Mouse (Mus musculus): ENCODE measurements around the gene Cdc42bpb. TPM values are rescaled to one million over a fixed set of nuclear protein-coding genes. Genes with fewer than 3 reads are reported as not detected.

Cdc42bpb gene
- total RNA-seq, 2 experiments from 2014 or later: 117 to 125 TPM

- no peak for DNase-seq (ENCODE audit: low spot score in 2 of 2)
Measured at GRCm38 (mm10) chr12:111246808-111247464, 130.6 kb downstream of the Cdc42bpb start.

- no peak for DNase-seq (ENCODE audit: low spot score in 2 of 2)
Measured at GRCm38 (mm10) chr12:111245070-111245469, 132.4 kb downstream of the Cdc42bpb start.

GRCm38 (mm10) chr12:111243733-111244132, 133.8 kb downstream of the Cdc42bpb start:
- no peak for DNase-seq (ENCODE audit: low spot score in 2 of 2)

Other genes with a start within 250 kb of the Cdc42bpb start
- gene Traf3, start 211.3 kb downstream of the Cdc42bpb start, total RNA-seq (2021): 100 to 1,000 TPM; 124 to 128 TPM
- gene 4930595D18Rik, start 193.2 kb downstream of the Cdc42bpb start, total RNA-seq (2021): under 1 TPM in 1 of 2 experiments, not detected in 1; 0.41 TPM
- 10 to 100 TPM in 1 of 2 experiments, 1 to 10 TPM in 1; 5.9 to 11.1 TPM for gene Amn, start 106.6 kb downstream of the Cdc42bpb start, total RNA-seq (2021)
- gene Lbhd2, start 29.1 kb upstream of the Cdc42bpb start, total RNA-seq (2021): 1 to 10 TPM in 1 of 2 experiments, under 1 TPM in 1; 0.62 to 1.8 TPM
- 1 to 10 TPM; 1.2 to 2.3 TPM for gene Exoc3l4, start 39.3 kb upstream of the Cdc42bpb start, total RNA-seq (2021)
- 1 to 10 TPM in 1 of 2 experiments, under 1 TPM in 1; 0.55 to 1.2 TPM for gene Tnfaip2, start 64.8 kb upstream of the Cdc42bpb start, total RNA-seq (2021)
- 1 to 10 TPM; 5.2 to 6.3 TPM for gene Gm266, start 108.1 kb upstream of the Cdc42bpb start, total RNA-seq (2021)
- gene Eif5, start 160.3 kb upstream of the Cdc42bpb start, total RNA-seq (2021): 100 to 1,000 TPM; 218 to 276 TPM
- 100 to 1,000 TPM; 126 to 133 TPM for gene Mark3, start 196.8 kb upstream of the Cdc42bpb start, total RNA-seq (2021)

Measured in layer of hippocampus, postnatal 14 days (tissue).